Mouse (Mus musculus): Measurements from ENCODE around the gene Kcnma1. TPM values are rescaled to one million over a fixed set of nuclear protein-coding genes. Genes with fewer than 3 reads are reported as not detected.

Kcnma1 gene
- not detected for polyA plus RNA-seq (2017; shearing (Covaris generic))

GRCm38 (mm10) chr14:24014391-24014790, at the start of gene Kcnma1:
TSS of gene Kcnma1 (minus strand) at chr14:24014491.
- no peak for ATAC-seq

DNA sequence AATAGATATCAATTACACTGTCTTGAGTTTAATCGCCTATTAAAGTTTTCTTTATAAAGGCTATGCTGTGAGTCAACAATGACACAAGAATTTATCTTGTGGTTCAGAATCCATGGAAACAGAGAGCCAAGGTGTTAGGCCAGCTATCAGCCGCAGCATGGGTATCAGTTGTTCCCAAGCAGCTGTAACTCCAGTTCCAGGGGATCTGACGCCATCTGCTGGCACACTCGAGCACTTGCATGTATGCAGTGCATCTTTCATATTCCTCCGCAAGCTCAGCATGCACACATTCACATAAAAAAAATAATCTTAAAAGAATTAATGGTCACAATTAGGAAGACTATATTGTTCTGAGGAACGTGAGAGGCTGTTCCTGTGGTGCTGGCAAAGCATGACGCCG, 45.5 kb upstream of the Kcnma1 start:
- no peak for ATAC-seq

DNA sequence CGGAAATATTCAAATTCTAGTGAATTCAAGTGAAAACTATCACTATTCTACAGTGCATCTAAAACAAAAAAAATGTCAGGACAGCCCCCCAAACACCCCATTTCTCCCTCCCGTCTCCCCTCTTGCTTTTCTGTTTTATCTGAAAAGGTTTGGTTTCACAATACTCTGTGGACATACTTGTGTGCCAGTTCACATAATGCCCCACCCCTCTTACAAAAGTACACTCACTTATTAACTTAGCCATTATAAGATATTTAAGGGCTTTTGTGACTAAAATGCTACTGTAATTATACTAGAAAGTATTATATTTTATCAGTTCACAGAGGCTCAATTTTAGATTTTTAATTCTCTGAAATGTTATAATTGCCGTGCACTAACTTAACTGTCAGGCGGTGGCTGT, 45.0 kb upstream of the Kcnma1 start:
- no peak for ATAC-seq

GRCm38 (mm10) chr14:24051821-24052220, 37.5 kb upstream of the Kcnma1 start:
- no peak for ATAC-seq

DNA sequence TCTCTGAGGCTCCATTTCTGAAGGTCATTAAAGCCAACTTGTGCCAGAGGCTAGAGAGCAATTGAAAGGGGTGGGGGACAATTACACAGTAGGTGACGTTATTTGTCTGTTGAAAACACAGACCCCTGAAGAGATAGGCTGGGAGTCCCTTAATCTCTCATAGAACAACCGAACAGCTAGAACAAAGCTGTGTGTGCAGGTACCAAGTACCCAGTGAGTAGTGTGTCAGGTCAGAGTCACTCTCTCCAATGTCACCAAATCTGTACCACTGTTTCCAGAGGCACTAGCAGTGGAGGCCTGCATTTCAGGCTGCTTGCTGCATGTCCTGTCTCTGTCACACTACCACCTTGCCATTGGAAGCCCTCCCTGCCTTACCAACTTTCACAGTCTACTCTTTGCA, 22.3 kb upstream of the Kcnma1 start:
- no peak for ATAC-seq

- no peak for ATAC-seq
These were observed 21.9 kb upstream of the Kcnma1 start for GRCm38 (mm10) chr14:24036208-24036535.

- no peak for ATAC-seq
These were observed 21.4 kb upstream of the Kcnma1 start for GRCm38 (mm10) chr14:24035486-24036207.

DNA sequence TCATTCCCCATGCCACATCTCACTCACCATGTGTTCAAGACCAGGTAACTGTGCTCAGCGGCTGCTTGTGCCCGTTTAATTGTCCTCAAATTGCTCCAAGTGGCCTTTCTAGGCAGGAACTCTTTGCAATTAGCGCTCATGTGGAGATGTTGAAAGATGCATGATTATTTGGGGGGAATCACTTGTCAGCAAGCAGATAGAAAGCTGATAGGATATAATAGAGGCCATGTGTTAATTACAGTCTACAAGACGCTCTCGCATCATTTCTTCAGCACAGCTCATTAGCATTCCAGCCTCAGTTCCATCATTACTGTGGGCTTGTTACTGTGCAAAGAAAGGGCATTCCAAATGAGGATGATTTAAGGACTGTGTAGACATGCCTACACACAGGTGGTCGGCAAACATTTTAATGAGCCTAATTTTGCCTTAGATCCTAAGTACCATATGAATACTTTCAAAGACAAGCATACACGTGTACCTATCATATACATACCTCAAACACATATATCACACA, 18.6 kb upstream of the Kcnma1 start:
- no peak for ATAC-seq

DNA sequence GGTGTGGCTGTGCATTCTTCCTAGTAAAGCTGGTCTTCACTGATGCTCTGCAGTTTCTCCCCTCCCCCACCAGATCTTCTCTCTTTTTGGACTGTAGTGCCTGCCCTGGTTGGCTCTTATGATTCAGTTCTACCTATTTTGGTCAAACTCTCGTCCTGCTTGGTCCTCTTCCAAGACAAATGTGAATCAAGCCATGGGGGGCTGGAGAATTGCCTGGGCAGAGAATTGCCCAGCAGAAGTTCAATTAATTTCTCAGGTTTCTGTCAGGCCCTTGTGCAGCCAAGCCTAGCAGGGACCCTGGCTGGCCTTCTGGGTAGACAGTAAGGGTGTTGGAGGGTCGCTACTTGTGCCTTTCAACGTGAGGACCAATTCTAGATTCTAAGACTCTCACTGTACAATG, 17.9 kb upstream of the Kcnma1 start:
- ATAC-seq, result no peak

- no peak for ATAC-seq
These were observed 6.4 kb upstream of the Kcnma1 start for GRCm38 (mm10) chr14:24020718-24021117.

DNA sequence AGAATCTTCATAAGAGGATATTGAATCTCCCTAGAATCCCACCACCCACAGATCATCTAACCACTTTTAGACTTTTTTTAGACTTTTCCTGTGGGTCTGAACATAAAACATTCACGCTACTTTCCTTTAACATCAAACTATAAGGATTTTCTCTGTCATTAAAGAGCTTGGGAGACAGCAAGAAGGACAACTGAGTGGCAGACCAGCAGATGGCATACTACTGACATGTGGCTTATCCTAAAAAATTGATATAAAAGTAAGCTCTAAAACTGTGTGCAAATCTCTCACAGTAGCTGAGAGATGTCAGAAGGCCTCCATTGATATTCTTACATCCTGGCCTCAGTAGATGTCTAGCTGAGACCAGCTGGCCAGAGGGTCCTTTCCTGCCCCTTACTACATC, 4.3 kb downstream of the Kcnma1 start:
- ATAC-seq, result no peak

DNA sequence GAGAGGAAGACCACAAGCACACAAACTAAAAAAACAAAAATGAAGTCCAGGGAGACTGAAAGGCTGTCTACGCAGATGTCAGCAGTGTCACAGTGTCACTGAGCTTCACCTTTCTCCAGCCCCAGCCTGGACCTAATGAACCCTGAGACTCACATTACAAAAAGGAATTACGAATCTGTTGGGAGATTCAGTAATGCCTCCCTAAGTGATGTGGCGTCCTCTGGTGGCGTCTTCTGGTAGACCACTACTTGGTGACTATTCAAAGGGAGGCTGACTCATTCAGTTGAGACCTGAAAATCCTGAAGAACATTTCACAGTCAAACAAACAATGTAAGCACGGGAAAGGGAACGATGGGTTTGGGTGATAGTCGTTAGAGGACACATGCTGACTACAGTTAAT, 6.0 kb downstream of the Kcnma1 start:
- ATAC-seq, result no peak

- ATAC-seq, result no peak
These were observed 8.0 kb downstream of the Kcnma1 start for GRCm38 (mm10) chr14:24006276-24006675.

GRCm38 (mm10) chr14:24004471-24005271, 9.6 kb downstream of the Kcnma1 start:
- no peak for ATAC-seq

DNA sequence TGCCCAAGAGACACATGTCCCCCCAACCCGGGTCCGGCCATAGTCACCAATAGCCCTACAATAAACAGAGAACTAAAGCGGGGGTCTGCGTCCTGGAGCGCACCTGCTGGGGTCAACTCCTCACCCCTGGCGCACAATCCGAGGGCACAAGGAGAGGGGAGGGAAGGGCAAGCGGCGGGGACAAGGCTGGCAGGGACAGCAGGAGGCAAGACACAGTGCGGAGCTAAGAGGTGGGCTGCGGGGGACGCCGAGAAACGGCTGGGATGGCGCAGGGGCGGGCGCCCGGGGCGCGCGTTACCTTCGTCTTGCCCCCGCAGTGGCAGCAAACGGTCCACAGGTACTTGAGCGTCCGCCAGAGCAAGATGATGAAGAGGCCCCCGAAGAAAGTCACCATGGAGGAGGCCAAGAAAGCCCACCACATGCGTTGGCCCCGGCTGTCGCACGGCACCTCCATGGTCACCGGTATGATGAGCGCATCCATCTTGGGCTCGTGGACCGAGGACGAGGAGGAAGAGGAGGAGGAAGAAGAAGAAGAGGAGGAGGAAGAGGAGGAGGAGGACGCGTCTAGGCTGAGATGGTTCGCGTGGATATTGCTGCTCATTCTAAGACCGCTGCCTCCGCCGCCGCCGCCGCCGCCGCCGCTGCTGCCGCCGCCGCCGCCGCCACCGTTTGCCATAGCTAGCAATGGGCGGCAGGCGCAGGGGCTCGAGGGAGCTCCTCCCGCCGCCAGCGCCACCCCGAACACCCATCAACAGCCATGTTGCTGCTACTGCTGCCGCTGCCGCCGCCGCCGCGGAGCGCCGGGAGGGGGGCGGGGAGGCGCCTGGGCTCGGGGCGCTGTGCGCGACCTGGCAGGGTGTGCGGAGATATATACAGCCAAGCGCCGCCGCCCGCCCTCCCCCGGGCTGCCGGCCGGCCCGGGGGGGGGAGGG, 10.6 kb downstream of the Kcnma1 start:
- ATAC-seq, result no peak

DNA sequence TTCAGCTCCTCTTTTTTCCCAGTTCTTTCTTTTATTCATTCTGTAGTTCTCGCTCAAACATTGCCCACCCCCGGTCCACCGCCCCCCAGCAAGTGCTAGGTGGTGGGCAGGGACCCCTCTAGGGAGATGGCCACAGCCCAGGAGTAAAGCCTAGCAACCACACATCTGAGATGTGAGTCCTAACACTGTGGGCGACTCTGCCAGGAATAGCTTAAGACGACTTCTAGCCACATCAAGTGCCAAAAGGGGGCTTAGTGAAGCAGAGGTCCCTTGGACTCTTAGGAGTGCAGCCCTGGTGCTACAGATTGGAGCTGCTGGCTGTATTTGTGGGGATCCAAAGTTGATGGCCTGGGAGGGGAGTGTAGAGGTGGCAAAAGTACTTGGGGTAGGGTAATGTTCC, 11.6 kb downstream of the Kcnma1 start:
- no peak for ATAC-seq

GRCm38 (mm10) chr14:23997912-23998311, 16.4 kb downstream of the Kcnma1 start:
- ATAC-seq, result no peak

DNA sequence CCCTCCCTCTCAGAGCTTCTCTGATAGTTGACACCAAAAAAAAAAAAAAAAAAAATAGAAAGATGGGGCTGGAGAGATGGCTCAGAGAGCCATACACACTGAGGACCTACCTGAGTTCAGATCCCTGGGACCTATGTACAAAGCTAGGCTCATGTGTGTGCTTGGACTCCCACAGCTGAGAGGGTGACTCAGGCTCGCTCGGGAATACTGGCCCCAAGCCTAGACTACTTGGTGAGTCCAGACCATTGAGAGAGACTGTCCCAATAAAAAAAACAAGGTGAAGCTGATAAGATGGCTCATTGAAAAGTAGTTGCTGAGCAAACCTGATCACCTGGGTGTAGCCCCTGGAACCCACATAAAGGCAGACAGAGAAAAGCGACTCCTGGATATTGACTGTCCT, 18.5 kb downstream of the Kcnma1 start:
- ATAC-seq, result no peak

GRCm38 (mm10) chr14:23990871-23991270, 23.4 kb downstream of the Kcnma1 start:
- no peak for ATAC-seq

DNA sequence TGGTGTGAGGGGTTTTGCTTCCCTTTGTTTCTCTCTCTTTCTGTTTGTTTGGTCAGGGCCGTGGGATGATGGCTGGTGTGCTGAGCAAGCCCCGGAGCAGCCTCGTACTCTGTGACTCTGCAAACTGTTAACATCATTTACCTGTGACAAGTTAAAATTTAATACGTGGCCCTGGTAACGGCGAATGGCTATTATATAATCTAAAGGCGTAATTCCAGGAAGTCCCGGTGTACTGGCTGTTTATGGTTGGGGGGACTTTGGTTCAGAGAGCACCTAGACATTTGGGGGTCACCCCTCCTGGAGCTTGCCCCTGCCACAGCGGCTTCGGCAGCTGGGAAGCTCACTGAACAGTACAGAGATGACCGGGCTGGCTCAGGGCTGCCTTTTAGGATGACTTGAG, 24.6 kb downstream of the Kcnma1 start:
- ATAC-seq, result no peak

DNA sequence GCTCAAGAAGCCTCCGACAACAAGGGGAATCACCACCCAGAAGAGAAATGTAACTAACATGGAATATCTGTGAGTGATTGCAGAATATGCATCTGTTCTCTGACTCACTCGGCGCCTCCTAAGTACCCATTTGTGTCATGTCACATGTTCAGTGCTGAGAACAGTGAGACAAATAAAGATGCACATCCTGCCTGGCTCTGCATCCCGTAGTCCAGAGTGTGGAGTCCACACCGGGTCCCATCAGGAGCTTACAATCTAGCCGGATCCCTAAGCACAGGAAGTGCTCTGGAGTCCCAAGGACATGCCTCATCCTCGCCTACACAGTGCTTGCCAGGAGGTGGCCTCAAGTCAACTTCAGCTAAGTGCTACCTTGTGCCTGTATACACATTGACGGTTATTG, 32.1 kb downstream of the Kcnma1 start:
- ATAC-seq, result no peak

- ATAC-seq, result no peak
These were observed 39.6 kb downstream of the Kcnma1 start for GRCm38 (mm10) chr14:23974685-23975084.

GRCm38 (mm10) chr14:23966471-23966870, 47.8 kb downstream of the Kcnma1 start:
- ATAC-seq, result no peak
